Mouse (Mus musculus) gastrocnemius, postnatal 14 days (tissue): ENCODE measurements around the gene Dctd. TPM values are rescaled to one million over a fixed set of nuclear protein-coding genes. Genes with fewer than 3 reads are reported as not detected.

Source experiments
- total RNA-seq, 2 experiments: library from RNA; stranded (reverse); gene quantifications; 2 replicates each; pipeline ENCODE4 v1.2.3; 2021

The Dctd gene
- total RNA-seq, 2 experiments from 2014 or later = 1.5 to 3.4 TPM

Other genes starting within 250 kb of the Dctd start
- gene Wwc2, start 108.2 kb upstream of the Dctd start, total RNA-seq = 10 to 100 TPM in 1 of 2 experiments, 1 to 10 TPM in 1; 9.9 to 10.3 TPM